Mouse (Mus musculus): ENCODE data around the gene Cers3.

- TF ChIP-seq CTCF (IDR thresholded peaks at IDR 0.05; ENCODE audit: low read depth, low read length): no peak
- TF ChIP-seq GATA1 (IDR thresholded peaks at IDR 0.05; ENCODE audit: borderline replicate concordance, low read length): no peak
- no peak for TF ChIP-seq POLR2AphosphoS5 (IDR thresholded peaks at IDR 0.05; ENCODE audit: insufficient replicate concordance, low read depth, low read length)
- no peak for TF ChIP-seq GATA2 (IDR thresholded peaks at IDR 0.05; ENCODE audit: borderline replicate concordance, low read depth, low read length)
- no peak for TF ChIP-seq TAL1 (conservative IDR thresholded peaks at IDR 0.05; ENCODE audit: low read depth, low read length)
Observed at GRCm38 (mm10) chr7:66812737-66813136, 69.4 kb downstream of the Cers3 start.

All from G1E (cell line).